Mouse (Mus musculus) effector memory CD4-positive, alpha-beta T cell, adult 7 months (primary cell): ENCODE measurements around the gene Klrg2. TPM values are rescaled to one million over a fixed set of nuclear protein-coding genes. Genes with fewer than 3 reads are reported as not detected.

Experiments
- polyA plus RNA-seq: library from polyadenylated mRNA; unstranded; fragments of 100-300 nt; shearing (Covaris generic); gene quantifications from one replicate; pipeline ENCODE4 v1.2.1, GENCODE M21; 2017

Klrg2 gene
- 0.30 TPM for polyA plus RNA-seq

GRCm38 (mm10) chr6:38636852-38637618, at the start of gene Klrg2:
Gene Klrg2 (minus strand): TSS chr6:38637242.

DNA sequence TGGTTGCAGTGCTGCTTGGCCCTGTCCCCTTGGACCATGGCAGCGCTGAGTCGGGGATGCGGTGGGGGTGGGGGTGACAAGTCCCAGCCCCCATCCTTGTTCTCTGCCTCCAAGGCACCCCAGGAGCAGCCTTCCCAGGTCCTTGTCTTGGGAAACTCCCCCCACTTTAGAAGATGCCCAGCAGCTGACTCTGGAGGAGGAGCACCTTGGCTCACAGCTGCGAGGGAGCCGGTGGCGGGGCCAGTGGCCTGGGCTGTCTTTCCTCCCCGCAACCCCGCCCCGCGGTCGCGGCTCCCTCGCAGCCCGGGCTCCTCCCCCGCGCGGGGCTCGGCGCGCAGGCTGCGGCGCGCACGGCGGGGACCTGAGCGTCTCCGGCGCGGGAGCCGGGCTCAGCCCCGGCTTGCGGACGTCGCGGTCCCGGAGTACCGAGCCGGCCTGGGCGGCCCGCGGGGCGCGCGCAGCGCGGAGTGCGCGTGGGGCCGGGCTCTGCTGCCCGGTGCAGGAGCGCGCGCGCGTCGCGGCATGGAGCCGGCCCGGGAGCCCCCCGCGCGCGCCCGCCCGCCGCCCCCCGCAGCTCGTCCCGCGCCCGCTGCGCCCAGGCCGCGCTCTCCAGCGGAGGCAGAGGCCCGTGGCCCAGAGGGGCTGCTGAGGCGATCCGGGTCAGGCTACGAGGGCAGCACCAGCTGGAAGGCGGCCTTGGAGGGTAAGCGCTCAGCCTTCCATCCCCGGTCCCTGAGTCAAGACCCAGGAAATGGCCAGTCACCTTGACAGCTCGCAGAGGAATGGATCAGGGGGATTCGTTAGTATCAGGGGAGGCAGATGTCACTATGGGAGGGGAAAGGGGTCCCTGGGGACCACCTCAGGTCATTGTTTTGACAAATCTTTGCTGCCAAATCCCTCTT, 25.9 kb upstream of the Klrg2 start, which contains the start of gene Clec2l:
Gene Clec2l, plus strand, starts transcription at position 356 of the 902 bp plus-strand sequence.

Other genes starting within 250 kb of the Klrg2 start
- gene Ubn2, start 203.3 kb downstream of the Klrg2 start, polyA plus RNA-seq = 25.9 TPM
- gene Fmc1, start 103.7 kb downstream of the Klrg2 start, polyA plus RNA-seq = 54.6 TPM
- gene Luc7l2, start 85.9 kb downstream of the Klrg2 start, polyA plus RNA-seq = 46.0 TPM
- not detected for gene Clec2l, start 25.8 kb upstream of the Klrg2 start, polyA plus RNA-seq
- 0.73 TPM for gene Tbxas1, start 238.2 kb upstream of the Klrg2 start, polyA plus RNA-seq
- 25.1 TPM for gene Hipk2, start 238.9 kb upstream of the Klrg2 start, polyA plus RNA-seq